Mouse (Mus musculus): Measurements from ENCODE around the gene Rasa4. TPM values are rescaled to one million over a fixed set of nuclear protein-coding genes. Genes with fewer than 3 reads are reported as not detected.

The Rasa4 gene
- polyA plus RNA-seq, 2 experiments = 14.1 to 29.4 TPM

- H3K4me2 ChIP-seq (replicated peaks; ENCODE audit: low read depth, low read length, severe bottlenecking) = no peak overlapping the region
- H3K27me3 ChIP-seq (ENCODE audit: control insufficient read depth, insufficient read depth, low read length) = no peaks in the 10 kb centered on the region
- DNase-seq (ENCODE audit: low spot score) = no peak
- no peak overlapping the region for H3K4me3 ChIP-seq (replicated peaks; ENCODE audit: low read length)
- no peak for ATAC-seq (ENCODE audit: low FRiP score, low read depth)
- H3K9ac ChIP-seq (ENCODE audit: low read depth, low read length, severe bottlenecking) = no peak overlapping the region
- no peaks in the 10 kb centered on the region for H3K9me3 ChIP-seq (ENCODE audit: control insufficient read depth, low read length)
- TF ChIP-seq POLR2A (IDR thresholded peaks at IDR 0.05; ENCODE audit: borderline replicate concordance, extremely low read depth, insufficient read depth, insufficient read length) = no peak
- WGBS = 98% methylated on average over 5 of the region's 5 CpGs
- H3K36me3 ChIP-seq (ENCODE audit: control insufficient read depth, insufficient read depth, low read length) = no peaks in the 10 kb centered on the region
- H3K4me1 ChIP-seq (ENCODE audit: control insufficient read depth, insufficient read depth, low read length) = 0 out of 2 replicates have a peak, but pooled peaks cover 6% of the 10 kb centered on the region
- no peak overlapping the region for H3K27ac ChIP-seq (replicated peaks; ENCODE audit: low read depth, low read length)
Measured at GRCm38 (mm10) chr5:136078136-136078535, 5.6 kb upstream of the Rasa4 start.

GRCm38 (mm10) chr5:136082345-136082744 lies 1.4 kb upstream of the Rasa4 start:
- Histone ChIP-seq H3K36me3 (ENCODE audit: control insufficient read depth, insufficient read depth, low read length) (no peaks in the 10 kb centered on the region), H3K4me2 (replicated peaks; ENCODE audit: low read depth, low read length, severe bottlenecking) (no peak overlapping the region), H3K9ac (ENCODE audit: low read depth, low read length, severe bottlenecking) (no peak overlapping the region), H3K4me1 (ENCODE audit: control insufficient read depth, insufficient read depth, low read length) (peaks cover 9% of the 10 kb centered on the region; the same call in 1 of the 2 replicates), H3K27ac (replicated peaks; ENCODE audit: low read depth, low read length) (no peak overlapping the region), H3K27me3 (ENCODE audit: control insufficient read depth, insufficient read depth, low read length) (no peaks in the 10 kb centered on the region), H3K9me3 (ENCODE audit: control insufficient read depth, low read length) (no peaks in the 10 kb centered on the region), H3K4me3 (replicated peaks; ENCODE audit: low read length) (no peak overlapping the region)
- no peak for TF ChIP-seq POLR2A (IDR thresholded peaks at IDR 0.05; ENCODE audit: borderline replicate concordance, extremely low read depth, insufficient read depth, insufficient read length)
- DNase-seq (ENCODE audit: low spot score) (no peak), ATAC-seq (ENCODE audit: low FRiP score, low read depth) (no peak)
- 76% methylated on average over 4 of the region's 4 CpGs for WGBS

DNA sequence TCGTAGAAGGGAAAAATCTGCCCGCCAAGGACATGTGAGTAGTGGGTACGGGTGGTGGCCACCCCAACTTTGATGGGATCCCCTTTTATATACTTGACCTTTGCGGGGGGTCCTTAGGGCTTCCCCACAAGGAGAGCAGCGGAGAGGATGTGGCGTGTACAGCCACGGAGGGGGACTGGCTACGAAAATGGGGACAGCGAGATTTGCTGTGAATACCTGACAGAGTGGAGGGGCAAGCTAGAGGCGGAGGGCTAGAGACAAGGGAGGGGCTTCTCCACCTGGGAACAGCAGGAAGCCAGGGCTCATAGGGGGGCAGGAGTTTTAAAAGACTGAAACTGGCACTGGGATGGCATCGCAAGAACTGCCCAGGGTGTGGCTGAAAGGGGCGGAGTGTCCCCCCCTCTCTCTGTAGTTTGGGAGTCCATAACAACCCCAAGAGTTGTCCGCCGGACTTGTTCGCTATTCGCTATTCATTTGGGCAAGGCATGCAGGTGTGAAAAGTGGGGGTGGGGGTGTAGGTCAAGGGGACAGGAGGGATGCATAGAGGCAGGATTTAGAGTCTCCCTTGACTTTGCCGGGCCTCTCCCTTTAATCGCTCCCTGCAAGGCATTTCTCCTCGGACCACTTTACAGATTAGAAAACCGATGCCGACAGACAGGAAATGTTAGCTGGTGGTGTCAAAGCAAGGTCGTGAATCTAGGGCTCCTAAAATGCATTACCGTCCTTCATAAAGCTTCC lies 597 bp downstream of the Rasa4 start:
- Histone ChIP-seq H3K9ac (ENCODE audit: low read depth, low read length, severe bottlenecking) (peak overlapping the region; percentile 53), H3K4me2 (replicated peaks; ENCODE audit: low read depth, low read length, severe bottlenecking) (peak overlapping the region; percentile 93), H3K27ac (replicated peaks; ENCODE audit: low read depth, low read length) (no peak overlapping the region), H3K27me3 (ENCODE audit: control insufficient read depth, insufficient read depth, low read length) (no peaks in the 10 kb centered on the region), H3K4me1 (ENCODE audit: control insufficient read depth, insufficient read depth, low read length) (peaks cover 9% of the 10 kb centered on the region; the same call in 1 of the 2 replicates), H3K36me3 (ENCODE audit: control insufficient read depth, insufficient read depth, low read length) (no peaks in the 10 kb centered on the region), H3K9me3 (ENCODE audit: control insufficient read depth, low read length) (no peaks in the 10 kb centered on the region), H3K4me3 (replicated peaks; ENCODE audit: low read length) (peak overlapping the region; percentile 64)
- WGBS = 1% methylated on average over 23 of the region's 23 CpGs
- TF ChIP-seq POLR2A (IDR thresholded peaks at IDR 0.05; ENCODE audit: borderline replicate concordance, extremely low read depth, insufficient read depth, insufficient read length) = no peak
- DNase-seq (ENCODE audit: low spot score) (no peak), ATAC-seq (ENCODE audit: low FRiP score, low read depth) (peak; percentile 26)

DNA sequence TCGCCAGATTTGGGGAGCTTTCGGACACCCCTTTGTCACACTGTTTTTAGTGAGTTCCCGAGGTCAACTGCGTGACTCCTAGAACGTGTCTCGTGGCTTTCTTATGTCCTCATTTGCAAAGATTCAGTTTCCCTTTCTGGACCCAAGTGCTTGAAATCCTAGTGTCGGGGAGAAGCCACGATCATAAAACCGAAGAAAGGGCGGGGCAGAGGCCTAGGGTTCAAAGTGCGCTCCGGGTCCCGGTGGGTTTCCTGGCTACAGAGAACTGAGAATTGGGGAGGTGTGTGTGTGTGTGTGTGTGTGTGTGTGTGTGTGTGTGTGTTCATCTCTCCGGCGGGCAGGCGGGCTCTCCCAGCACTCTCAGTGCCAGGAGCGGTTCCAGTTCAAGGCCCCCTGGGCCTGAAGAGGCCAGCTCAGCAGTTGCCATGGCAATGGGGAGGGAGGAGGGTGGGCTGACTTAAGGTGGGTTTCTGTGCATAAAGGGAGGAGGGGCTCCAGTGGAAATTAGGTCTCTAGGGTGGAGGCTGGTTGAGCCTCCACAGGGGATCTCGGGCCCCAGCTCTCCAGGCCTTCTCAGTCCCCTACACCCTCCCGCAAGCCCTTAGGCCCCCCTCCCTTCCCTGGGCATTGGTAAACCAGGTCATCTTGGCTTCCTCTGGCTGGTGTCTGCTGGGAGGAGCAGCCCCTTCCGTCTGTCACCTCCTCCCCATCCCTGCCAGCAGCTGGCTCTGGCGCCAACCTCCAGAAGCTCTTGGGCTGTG lies 1.4 kb downstream of the Rasa4 start:
- ATAC-seq (ENCODE audit: low FRiP score, low read depth) (no peak), DNase-seq (ENCODE audit: low spot score) (no peak)
- peak overlapping the region; percentile 64 for H3K4me3 ChIP-seq (replicated peaks; ENCODE audit: low read length)
- 10% methylated on average over 18 of the region's 21 CpGs for WGBS
- no peaks in the 10 kb centered on the region; the same call in 1 of the 2 replicates for H3K36me3 ChIP-seq (ENCODE audit: control insufficient read depth, insufficient read depth, low read length)
- peak overlapping the region; percentile 32 for H3K9ac ChIP-seq (ENCODE audit: low read depth, low read length, severe bottlenecking)
- no peaks in the 10 kb centered on the region for H3K27me3 ChIP-seq (ENCODE audit: control insufficient read depth, insufficient read depth, low read length)
- H3K27ac ChIP-seq (replicated peaks; ENCODE audit: low read depth, low read length) = no peak overlapping the region
- peak overlapping the region; percentile 93 for H3K4me2 ChIP-seq (replicated peaks; ENCODE audit: low read depth, low read length, severe bottlenecking)
- H3K9me3 ChIP-seq (ENCODE audit: control insufficient read depth, low read length) = no peaks in the 10 kb centered on the region
- H3K4me1 ChIP-seq (ENCODE audit: control insufficient read depth, insufficient read depth, low read length) = peaks cover 9% of the 10 kb centered on the region; the same call in 1 of the 2 replicates
- no peak for TF ChIP-seq POLR2A (IDR thresholded peaks at IDR 0.05; ENCODE audit: borderline replicate concordance, extremely low read depth, insufficient read depth, insufficient read length)

DNA sequence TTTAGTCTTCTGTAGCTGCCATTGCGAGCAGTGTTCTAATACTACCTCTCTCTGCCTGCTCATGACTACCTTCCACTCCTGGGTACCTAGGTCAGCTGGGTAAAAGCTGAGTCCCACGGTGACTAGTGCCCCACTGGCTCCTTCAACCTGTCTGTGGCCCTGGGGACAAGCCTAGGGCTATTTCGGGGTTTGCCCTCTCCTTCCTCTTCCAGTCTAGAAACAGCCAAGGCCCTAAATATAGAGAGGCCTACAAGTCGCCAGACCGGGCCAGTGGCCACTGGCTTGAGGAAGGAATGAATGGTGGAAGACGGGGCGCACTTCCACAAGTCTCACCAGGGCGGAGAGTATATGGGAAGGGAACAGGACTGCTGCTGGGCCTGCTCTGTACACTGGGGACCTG lies 2.6 kb downstream of the Rasa4 start:
- no peak for TF ChIP-seq POLR2A (IDR thresholded peaks at IDR 0.05; ENCODE audit: borderline replicate concordance, extremely low read depth, insufficient read depth, insufficient read length)
- DNase-seq (ENCODE audit: low spot score) (no peak), ATAC-seq (ENCODE audit: low FRiP score, low read depth) (no peak)
- Histone ChIP-seq H3K4me2 (replicated peaks; ENCODE audit: low read depth, low read length, severe bottlenecking) (no peak overlapping the region), H3K9ac (ENCODE audit: low read depth, low read length, severe bottlenecking) (no peak overlapping the region), H3K4me3 (replicated peaks; ENCODE audit: low read length) (no peak overlapping the region), H3K9me3 (ENCODE audit: control insufficient read depth, low read length) (no peaks in the 10 kb centered on the region), H3K4me1 (ENCODE audit: control insufficient read depth, insufficient read depth, low read length) (peaks cover 9% of the 10 kb centered on the region; the same call in 1 of the 2 replicates), H3K27ac (replicated peaks; ENCODE audit: low read depth, low read length) (no peak overlapping the region), H3K27me3 (ENCODE audit: control insufficient read depth, insufficient read depth, low read length) (no peaks in the 10 kb centered on the region), H3K36me3 (ENCODE audit: control insufficient read depth, insufficient read depth, low read length) (no peaks in the 10 kb centered on the region; the same call in none of the 2 replicates)
- 86% methylated on average over 8 of the region's 8 CpGs for WGBS

All from limb, embryonic 14.5 days (tissue).